Mouse (Mus musculus) limb, embryonic 11.5 days (tissue): ENCODE data around the gene Gm49366. TPM values are rescaled to one million over a fixed set of nuclear protein-coding genes. Genes with fewer than 3 reads are reported as not detected.
"Not testable (repeated sequence)": the region's sequence is repeated elsewhere in the genome, so short reads cannot be mapped to it uniquely, and the experiment has no call there.

Experiments used
- ATAC-seq: fragments of 200-750 bp; cut with Nextera tagmentation; 2 replicates; pipeline ENCODE4 v1.8.0; 2017; ENCODE audit warnings: low read depth; ENCODE audit not compliant: insufficient number of reproducible peaks, low FRiP score, low TSS enrichment
- DNase-seq: peaks from one replicate; pipeline ENCODE4 v3.0.0-alpha.2; 2015; ENCODE audit warnings: low spot score
- H3K27ac ChIP-seq: fragments of 300-500 bp; sonication (generic); replicated peaks from 2 replicates; pipeline ENCODE4 v1.5.1; 2014; ENCODE audit warnings: low read depth, mild to moderate bottlenecking, low read length
- H3K27me3 ChIP-seq: fragments of 300-500 bp; sonication (generic); 2 replicates; pipeline ENCODE4 v1.6.1; 2014; ENCODE audit warnings: mild to moderate bottlenecking, low read length, mixed read lengths; ENCODE audit not compliant: control insufficient read depth, insufficient read depth
- H3K36me3 ChIP-seq: fragments of 300-500 bp; sonication (generic); 2 replicates; pipeline ENCODE4 v1.6.1; 2014; ENCODE audit warnings: mild to moderate bottlenecking, low read length, moderate library complexity, mixed read lengths; ENCODE audit not compliant: control insufficient read depth, insufficient read depth
- H3K4me1 ChIP-seq: fragments of 300-500 bp; sonication (generic); 2 replicates; pipeline ENCODE4 v1.6.1; 2014; ENCODE audit warnings: low read length, mixed read lengths; ENCODE audit not compliant: control insufficient read depth, insufficient read depth
- H3K4me2 ChIP-seq: fragments of 300-500 bp; sonication (generic); 2 replicates; pipeline ENCODE4 v1.6.1; 2014; ENCODE audit warnings: low read depth, mild to moderate bottlenecking, moderate library complexity; ENCODE audit not compliant: severe bottlenecking
- H3K4me3 ChIP-seq: fragments of 300-500 bp; sonication (generic); 2 replicates; pipeline ENCODE4 v1.5.1; 2014; ENCODE audit warnings: low read depth, low read length
- H3K9ac ChIP-seq: fragments of 300-500 bp; sonication (generic); 2 replicates; pipeline ENCODE4 v1.6.1; 2014; ENCODE audit warnings: mild to moderate bottlenecking, low read length
- H3K9me3 ChIP-seq: fragments of 300-500 bp; sonication (generic); 2 replicates; pipeline ENCODE4 v1.6.1; 2016; ENCODE audit warnings: low read length; ENCODE audit not compliant: control insufficient read depth
- WGBS: fragments of 180-500 bp; shearing (Covaris S2); extraction: QIAGEN DNeasy Blood & Tissue Kit; methylation state at CpG from one replicate; pipeline ENCODE4 v1.1.7; 2014; 5-methylcytosine and 5-hydroxymethylcytosine counted together
- polyA plus RNA-seq: library from polyadenylated mRNA; unstranded; fragments of >200 nt; fragmentation: Nextera tagmentation; extraction: Ambion mirVana; gene quantifications from 2 replicates; pipeline ENCODE4 v1.2.1, GENCODE M21; 2014

Gene Gm49366
- polyA plus RNA-seq, 1 experiment from 2014 or later = not detected

DNA sequence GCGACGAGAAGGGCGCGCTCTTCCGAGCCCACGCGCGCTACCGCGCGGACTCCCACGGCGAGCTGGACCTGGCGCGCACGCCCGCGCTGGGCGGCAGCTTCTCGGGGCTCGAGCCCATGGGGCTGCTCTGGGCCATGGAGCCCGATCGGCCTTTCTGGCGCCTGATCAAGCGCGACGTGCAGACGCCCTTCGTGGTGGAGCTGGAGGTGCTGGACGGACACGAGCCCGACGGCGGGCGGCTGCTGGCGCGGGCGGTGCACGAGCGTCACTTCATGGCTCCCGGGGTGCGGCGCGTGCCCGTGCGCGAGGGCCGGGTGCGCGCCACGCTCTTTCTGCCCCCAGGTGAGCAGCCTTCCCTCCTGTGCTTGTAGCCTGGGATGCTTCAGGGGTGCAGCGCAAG, 30.8 kb downstream of the Gm49366 start:
- peaks cover 14% of the 10 kb centered on the region for H3K27me3 ChIP-seq
- H3K4me2 ChIP-seq = peak overlapping the region; percentile 58
- peak overlapping the region; percentile 34 for H3K4me3 ChIP-seq
- H3K36me3 ChIP-seq, ATAC-seq, H3K27ac ChIP-seq, H3K9me3 ChIP-seq, H3K4me1 ChIP-seq: not testable (repeated sequence)
- H3K9ac ChIP-seq = 0 out of 2 replicates have a peak overlapping the region, but pooled peaks have one; percentile 30
- 2% methylated on average over 36 of the region's 52 CpGs for WGBS
- peak; percentile 34 for DNase-seq

DNA sequence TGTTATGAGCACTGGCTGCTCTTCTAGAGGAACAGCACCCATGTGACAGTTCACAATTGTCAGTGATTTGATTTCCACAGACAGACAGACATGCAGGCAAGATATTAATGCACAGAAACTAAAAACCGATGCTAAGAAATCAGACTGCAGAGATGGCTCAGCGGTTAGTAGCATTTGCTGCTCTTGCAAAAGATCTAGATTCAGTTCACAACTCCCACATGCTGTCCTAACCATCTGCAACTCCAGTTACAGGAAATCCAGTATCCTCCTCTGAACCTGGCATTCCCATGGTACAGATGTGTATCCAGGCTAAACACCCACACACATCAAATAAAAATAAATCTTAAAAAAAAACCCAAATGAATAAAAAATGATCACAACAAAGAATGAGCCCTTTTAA, 33.0 kb downstream of the Gm49366 start:
- no peak overlapping the region for H3K4me2 ChIP-seq
- H3K9ac ChIP-seq = no peak overlapping the region
- no peaks in the 10 kb centered on the region for H3K4me1 ChIP-seq
- H3K27ac ChIP-seq = no peak overlapping the region
- no peak overlapping the region for H3K4me3 ChIP-seq
- DNase-seq (no peak), ATAC-seq (no peak)
- H3K27me3 ChIP-seq = peaks cover 14% of the 10 kb centered on the region
- H3K36me3 ChIP-seq = no peaks in the 10 kb centered on the region
- 90% methylated on average over 2 of the region's 2 CpGs for WGBS
- H3K9me3 ChIP-seq = no peaks in the 10 kb centered on the region

DNA sequence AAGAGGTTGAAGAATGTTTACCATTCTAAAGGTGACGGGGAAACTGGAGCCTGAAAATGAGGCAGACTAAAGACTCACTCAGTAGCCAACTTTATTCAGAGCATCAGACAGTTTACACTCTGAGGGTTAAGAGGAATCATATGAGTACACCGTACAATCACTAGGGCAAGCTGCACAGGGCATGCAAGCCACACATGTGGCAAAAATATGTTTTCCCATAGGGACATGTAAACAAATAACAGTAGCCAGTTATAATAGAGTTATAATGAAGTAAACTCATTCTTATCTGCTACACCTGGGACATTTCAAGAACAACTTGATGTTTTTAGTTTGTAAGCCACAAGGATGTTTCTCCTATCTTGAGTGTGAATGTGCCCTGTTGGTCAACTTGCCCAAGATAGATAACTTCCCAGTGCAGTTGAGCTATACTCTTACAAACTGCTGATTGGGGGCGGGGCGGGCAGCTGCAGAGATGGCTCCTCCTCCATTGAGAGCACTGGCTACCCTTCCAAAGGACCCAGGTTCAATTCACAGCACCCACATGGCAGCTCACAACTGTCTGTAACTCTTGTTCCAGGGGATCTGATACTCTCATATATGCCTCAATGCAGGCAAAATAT, 38.7 kb downstream of the Gm49366 start:
- DNase-seq (no peak), ATAC-seq (no peak)
- Histone ChIP-seq H3K36me3 (no peaks in the 10 kb centered on the region), H3K27ac (no peak overlapping the region), H3K27me3 (no peaks in the 10 kb centered on the region), H3K9ac (no peak overlapping the region), H3K4me1 (no peaks in the 10 kb centered on the region), H3K9me3 (no peaks in the 10 kb centered on the region), H3K4me3 (no peak overlapping the region), H3K4me2 (no peak overlapping the region)
- 86% methylated on average over 4 of the region's 4 CpGs for WGBS

DNA sequence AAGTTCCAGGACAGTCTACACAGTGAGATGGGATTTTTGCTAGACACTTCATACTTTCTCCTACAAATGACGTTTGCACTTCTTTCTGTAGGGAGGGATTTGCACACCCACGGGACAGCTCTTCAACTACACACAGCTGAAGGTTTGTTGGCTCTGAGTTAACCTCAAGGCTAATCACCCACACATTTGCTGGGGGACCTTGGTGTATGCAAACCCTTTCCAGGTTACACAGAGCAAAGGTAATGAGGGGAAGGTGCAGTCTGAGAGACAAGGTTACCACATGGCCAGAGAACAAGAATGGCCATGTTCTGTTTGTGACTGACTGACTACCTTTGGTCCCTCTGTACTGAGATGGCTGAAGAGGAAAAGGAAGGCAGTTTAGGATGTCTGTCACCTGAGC, 45.1 kb downstream of the Gm49366 start:
- H3K9me3 ChIP-seq = no peaks in the 10 kb centered on the region
- ATAC-seq (no peak), DNase-seq (no peak)
- H3K4me2 ChIP-seq = no peak overlapping the region
- H3K4me1 ChIP-seq = no peaks in the 10 kb centered on the region
- WGBS = 78% methylated on average over 2 of the region's 2 CpGs
- no peak overlapping the region for H3K9ac ChIP-seq
- H3K4me3 ChIP-seq = no peak overlapping the region
- H3K27me3 ChIP-seq = no peaks in the 10 kb centered on the region
- no peaks in the 10 kb centered on the region for H3K36me3 ChIP-seq
- no peak overlapping the region for H3K27ac ChIP-seq

DNA sequence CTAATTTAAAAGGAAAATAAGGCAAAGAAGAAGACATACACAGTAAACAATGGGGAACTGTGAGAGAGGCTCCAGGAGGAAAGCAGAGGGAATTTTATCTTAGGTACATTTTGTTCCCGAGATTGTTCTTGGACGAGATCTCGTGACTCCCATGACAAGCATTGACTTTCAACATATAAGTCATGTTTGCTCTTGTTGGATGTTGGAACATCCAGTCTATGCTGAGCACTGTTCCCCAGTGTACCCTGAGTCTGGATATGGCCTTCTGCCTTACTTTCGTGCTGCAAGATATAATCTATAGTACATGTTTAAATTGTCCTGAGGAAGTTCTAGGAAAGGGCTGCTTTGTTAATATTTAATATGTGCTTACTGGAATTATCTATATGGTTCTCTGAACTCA, 45.8 kb downstream of the Gm49366 start:
- DNase-seq = no peak
- H3K36me3 ChIP-seq = no peaks in the 10 kb centered on the region
- no peak overlapping the region for H3K27ac ChIP-seq
- 90% methylated on average over 4 of the region's 4 CpGs for WGBS
- no peak overlapping the region for H3K9ac ChIP-seq
- H3K27me3 ChIP-seq = no peaks in the 10 kb centered on the region
- H3K4me2 ChIP-seq = no peak overlapping the region
- H3K9me3 ChIP-seq = no peaks in the 10 kb centered on the region; the same call in 1 of the 2 replicates
- ATAC-seq = no peak
- no peaks in the 10 kb centered on the region for H3K4me1 ChIP-seq
- no peak overlapping the region for H3K4me3 ChIP-seq

DNA sequence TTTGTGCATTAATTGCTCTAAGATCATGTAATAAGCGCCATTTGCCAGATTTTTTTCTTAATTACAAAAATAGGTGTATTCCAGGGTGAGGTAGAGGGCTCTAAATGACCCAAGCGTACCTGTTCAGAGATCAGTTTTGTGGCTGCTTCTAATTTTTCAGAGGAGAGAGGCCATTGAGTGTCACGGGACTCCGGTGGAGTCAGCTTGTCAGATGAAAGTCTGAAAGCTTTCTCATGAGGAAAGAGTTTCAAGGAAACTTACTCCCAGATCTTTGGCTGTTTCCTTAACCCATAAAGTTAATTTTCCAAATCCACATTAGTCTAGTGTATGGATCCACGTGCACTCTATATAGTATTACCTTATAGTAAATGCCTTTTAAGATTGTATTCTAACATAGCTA, 55.9 kb downstream of the Gm49366 start:
- not testable (repeated sequence) for H3K4me3 ChIP-seq, H3K27me3 ChIP-seq, H3K36me3 ChIP-seq, H3K4me1 ChIP-seq, H3K9ac ChIP-seq, H3K9me3 ChIP-seq, H3K27ac ChIP-seq, H3K4me2 ChIP-seq, DNase-seq, ATAC-seq
- 92% methylated on average over 5 of the region's 5 CpGs for WGBS

DNA sequence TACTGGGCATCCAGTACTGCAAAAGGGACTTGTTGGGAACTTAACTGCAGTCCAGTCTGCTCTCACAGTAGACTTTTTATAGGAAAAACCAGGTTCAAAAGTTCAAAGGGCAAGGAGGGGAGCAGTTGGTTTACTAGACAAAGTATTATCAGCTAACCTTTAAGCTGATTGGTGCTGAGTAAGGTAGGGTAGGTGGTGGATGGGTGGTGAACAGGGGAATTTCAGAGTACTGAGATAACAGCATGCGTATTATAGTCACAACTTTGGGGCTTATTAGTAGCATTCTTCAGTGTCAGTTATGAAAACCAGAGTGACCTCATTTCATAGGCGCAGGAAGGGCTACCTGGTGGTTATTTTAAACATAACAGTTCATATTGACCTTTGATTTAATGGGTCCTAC, 60.9 kb downstream of the Gm49366 start:
- Histone ChIP-seq H3K9me3 (no peaks in the 10 kb centered on the region), H3K4me1 (no peaks in the 10 kb centered on the region), H3K4me2 (no peak overlapping the region), H3K27ac (no peak overlapping the region), H3K4me3 (no peak overlapping the region), H3K9ac (no peak overlapping the region), H3K27me3 (no peaks in the 10 kb centered on the region), H3K36me3 (no peaks in the 10 kb centered on the region)
- WGBS = 94% methylated on average over 2 of the region's 2 CpGs
- no peak for DNase-seq
- no peak for ATAC-seq

DNA sequence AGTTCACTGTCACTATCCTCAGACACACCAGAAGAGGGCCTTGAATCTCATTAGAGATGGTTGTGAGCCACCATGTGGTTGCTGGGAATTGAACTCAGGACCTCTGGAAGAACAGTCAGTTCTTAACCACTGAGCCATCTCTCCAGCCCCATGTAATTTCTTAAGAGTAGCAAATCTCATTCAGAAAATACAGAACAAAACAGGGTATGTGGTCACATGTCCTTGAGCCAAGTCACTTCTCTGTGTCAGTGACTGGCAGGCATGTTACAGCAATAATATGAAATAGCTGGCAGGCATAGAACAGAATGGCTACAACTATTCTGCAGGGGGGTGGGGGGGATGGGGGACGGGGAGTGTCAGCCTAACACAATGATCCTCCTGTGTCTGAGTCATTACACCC, 61.3 kb downstream of the Gm49366 start:
- DNase-seq (no peak), ATAC-seq (no peak)
- Histone ChIP-seq H3K36me3 (no peaks in the 10 kb centered on the region), H3K4me2 (no peak overlapping the region), H3K27ac (no peak overlapping the region), H3K27me3 (no peaks in the 10 kb centered on the region), H3K4me3 (no peak overlapping the region), H3K9me3 (no peaks in the 10 kb centered on the region), H3K9ac (no peak overlapping the region), H3K4me1 (no peaks in the 10 kb centered on the region)
- 84% methylated on average over 1 of the region's 1 CpGs for WGBS
